ENCODE assay signal across 27 mouse cellular contexts in genomic region chr14:93347031-93347430, GRCm38 (mm10).
DNase-seq lines count a peak whose midpoint lies in the region; ATAC-seq and TF ChIP-seq lines count a peak whose summit lies in the region.
"Had no signal": no experiment of that assay in that cellular context is flagged by ENCODE, and none has a peak within 500 bp of the region (broad histone marks: within the 10 kb centered on the region; RNA-seq: fewer than 3 reads in every experiment).

No protein-coding gene starts in this region.

- 19% methylated on average over 2 of the region's 2 CpGs for WGBS in embryonic facial prominence, embryonic 14.5 days
- WGBS in embryonic facial prominence, embryonic 10.5 days, result 36% methylated on average over 2 of the region's 2 CpGs
- WGBS in midbrain, embryonic 10.5 days, result 25% methylated on average over 2 of the region's 2 CpGs
- WGBS in midbrain, embryonic 15.5 days, result 7% methylated on average over 2 of the region's 2 CpGs

- TF ChIP-seq CTCF in brain, embryonic 14.5 days (IDR thresholded peaks at IDR 0.05; ENCODE audit: borderline replicate concordance, extremely low read depth, insufficient read depth, insufficient read length), result no peak

- no peak overlapping the region for H3K27ac ChIP-seq in embryonic facial prominence, embryonic 14.5 days (replicated peaks; ENCODE audit: low read depth, low read length)
- no peak overlapping the region for H3K27ac ChIP-seq in embryonic facial prominence, embryonic 10.5 days (replicated peaks)
- no peak overlapping the region for H3K27ac ChIP-seq in midbrain, embryonic 10.5 days (replicated peaks)
- H3K27ac ChIP-seq in midbrain, embryonic 15.5 days, result no peak overlapping the region
- H3K27ac ChIP-seq: forebrain, embryonic 13.5 days; heart, adult 2 months; heart, embryonic 13.5 days; hindbrain, embryonic 14.5 days; kidney, embryonic 15.5 days; limb, embryonic 10.5 days; limb, embryonic 15.5 days; liver, embryonic 13.5 days; neural tube, embryonic 13.5 days; stomach, embryonic 15.5 days had no signal

- no peak for ATAC-seq in embryonic facial prominence, embryonic 14.5 days (ENCODE audit: low read depth)
- ATAC-seq in midbrain, embryonic 15.5 days (replicated peaks), result no peak
- ATAC-seq: forebrain, embryonic 13.5 days; lung, postnatal 0 days had no signal

- no peaks in the 10 kb centered on the region for H3K4me1 ChIP-seq in embryonic facial prominence, embryonic 14.5 days (ENCODE audit: control insufficient read depth, insufficient read depth, low read length)
- H3K4me1 ChIP-seq in embryonic facial prominence, embryonic 10.5 days, result 0 out of 2 replicates have a peak, but pooled peaks cover 7% of the 10 kb centered on the region
- peaks cover 24% of the 10 kb centered on the region for H3K4me1 ChIP-seq in midbrain, embryonic 10.5 days
- peaks cover 3% of the 10 kb centered on the region; the same call in 1 of the 2 replicates for H3K4me1 ChIP-seq in midbrain, embryonic 15.5 days
- H3K4me1 ChIP-seq: forebrain, embryonic 13.5 days; heart, embryonic 13.5 days; kidney, embryonic 15.5 days; limb, embryonic 15.5 days; liver, embryonic 13.5 days; megakaryocyte, embryonic 14.5 days; neural tube, embryonic 13.5 days; stomach, embryonic 15.5 days had no signal

- H3K9ac ChIP-seq in embryonic facial prominence, embryonic 14.5 days (ENCODE audit: low read depth, low read length), result no peak overlapping the region
- H3K9ac ChIP-seq in midbrain, embryonic 15.5 days, result no peak overlapping the region
- H3K9ac ChIP-seq: forebrain, embryonic 13.5 days; heart, embryonic 13.5 days; hindbrain, embryonic 14.5 days; kidney, embryonic 15.5 days; limb, embryonic 15.5 days; liver, embryonic 13.5 days; neural tube, embryonic 13.5 days; stomach, embryonic 15.5 days had no signal

- H3K4me3 ChIP-seq in embryonic facial prominence, embryonic 14.5 days (ENCODE audit: low read depth, low read length), result no peak overlapping the region
- no peak overlapping the region for H3K4me3 ChIP-seq in embryonic facial prominence, embryonic 10.5 days
- no peak overlapping the region for H3K4me3 ChIP-seq in midbrain, embryonic 10.5 days
- no peak overlapping the region for H3K4me3 ChIP-seq in midbrain, embryonic 15.5 days
- H3K4me3 ChIP-seq: forebrain, embryonic 13.5 days; heart, adult 2 months; heart, embryonic 13.5 days; kidney, embryonic 15.5 days; limb, embryonic 10.5 days; limb, embryonic 15.5 days; liver, embryonic 13.5 days; megakaryocyte, embryonic 14.5 days; neural tube, embryonic 13.5 days; stomach, embryonic 15.5 days had no signal

- TF ChIP-seq POLR2A in brain, embryonic 14.5 days (IDR thresholded peaks at IDR 0.05; ENCODE audit: borderline replicate concordance, extremely low read depth, insufficient read depth, insufficient read length, poor library complexity, severe bottlenecking), result no peak

- no peaks in the 10 kb centered on the region for H3K36me3 ChIP-seq in embryonic facial prominence, embryonic 14.5 days (ENCODE audit: control insufficient read depth, insufficient read depth, low read length)
- no peaks in the 10 kb centered on the region for H3K36me3 ChIP-seq in embryonic facial prominence, embryonic 10.5 days (replicated peaks)
- no peaks in the 10 kb centered on the region for H3K36me3 ChIP-seq in midbrain, embryonic 10.5 days
- no peaks in the 10 kb centered on the region for H3K36me3 ChIP-seq in midbrain, embryonic 15.5 days (replicated peaks)
- H3K36me3 ChIP-seq: heart, embryonic 13.5 days; kidney, embryonic 15.5 days; limb, embryonic 10.5 days; limb, embryonic 15.5 days; liver, embryonic 13.5 days; neural tube, embryonic 13.5 days; stomach, embryonic 15.5 days had no signal

- no peaks in the 10 kb centered on the region for H3K27me3 ChIP-seq in embryonic facial prominence, embryonic 14.5 days (replicated peaks; ENCODE audit: control insufficient read depth, insufficient read depth, low read length)
- no peaks in the 10 kb centered on the region for H3K27me3 ChIP-seq in embryonic facial prominence, embryonic 10.5 days (replicated peaks; ENCODE audit: low read depth, poor library complexity, severe bottlenecking)
- H3K27me3 ChIP-seq in midbrain, embryonic 10.5 days (ENCODE audit: low read depth, poor library complexity, severe bottlenecking), result no peaks in the 10 kb centered on the region
- H3K27me3 ChIP-seq in midbrain, embryonic 15.5 days (replicated peaks), result no peaks in the 10 kb centered on the region
- H3K27me3 ChIP-seq: forebrain, embryonic 13.5 days; heart, embryonic 13.5 days; kidney, embryonic 15.5 days; limb, embryonic 15.5 days; liver, embryonic 13.5 days; megakaryocyte, embryonic 14.5 days; neural tube, embryonic 13.5 days; stomach, embryonic 15.5 days had no signal

- H3K4me2 ChIP-seq in embryonic facial prominence, embryonic 14.5 days (ENCODE audit: low read depth, low read length), result no peak overlapping the region
- no peak overlapping the region for H3K4me2 ChIP-seq in midbrain, embryonic 15.5 days
- H3K4me2 ChIP-seq: forebrain, embryonic 13.5 days; heart, embryonic 13.5 days; hindbrain, embryonic 14.5 days; kidney, embryonic 15.5 days; limb, embryonic 15.5 days; liver, embryonic 13.5 days; neural tube, embryonic 13.5 days; stomach, embryonic 15.5 days had no signal

- DNase-seq in embryonic facial prominence, embryonic 14.5 days (ENCODE audit: low spot score), result peak; percentile 21
- DNase-seq in embryonic facial prominence, embryonic 10.5 days (ENCODE audit: low spot score), result no peak
- peak; percentile 13 for DNase-seq in midbrain, embryonic 10.5 days (ENCODE audit: low spot score)
- peak; percentile 37 for DNase-seq in brain, embryonic 14.5 days (ENCODE audit: low read depth)
- no peak for DNase-seq in kidney, postnatal 36 days
- DNase-seq: adrenal gland, adult 8-10 months; B cell, adult 2 months; gastrocnemius, postnatal 36 days; heart, adult 2 months; heart, postnatal 10 days; kidney, adult 18-20 months; kidney, postnatal 25 days; liver, embryonic 13.5 days; lung, adult 18-20 months; lung, postnatal 4 days; right cerebral cortex, postnatal 25 days had no signal

- H3K9me3 ChIP-seq in embryonic facial prominence, embryonic 14.5 days (ENCODE audit: control insufficient read depth, low read length), result no peaks in the 10 kb centered on the region
- H3K9me3 ChIP-seq in embryonic facial prominence, embryonic 10.5 days, result no peaks in the 10 kb centered on the region
- H3K9me3 ChIP-seq in midbrain, embryonic 10.5 days (replicated peaks), result no peaks in the 10 kb centered on the region
- H3K9me3 ChIP-seq in midbrain, embryonic 15.5 days, result no peaks in the 10 kb centered on the region
- H3K9me3 ChIP-seq: forebrain, embryonic 13.5 days; heart, embryonic 13.5 days; kidney, embryonic 15.5 days; limb, embryonic 10.5 days; limb, embryonic 15.5 days; liver, embryonic 13.5 days; megakaryocyte, embryonic 14.5 days; neural tube, embryonic 13.5 days; stomach, embryonic 15.5 days had no signal

Comparison
In these comparisons a context has a peak if more than half of its experiments do, and no peak if none do; other contexts are left out.
1. DNase-seq: peak in embryonic facial prominence, embryonic 14.5 days (single experiment), midbrain, embryonic 10.5 days (single experiment) and brain, embryonic 14.5 days (single experiment); none in embryonic facial prominence, embryonic 10.5 days (single experiment) and kidney, postnatal 36 days (0 of 2).